Comparison of ENCODE assay signal across 10 mouse cellular contexts in the genomic region with DNA sequence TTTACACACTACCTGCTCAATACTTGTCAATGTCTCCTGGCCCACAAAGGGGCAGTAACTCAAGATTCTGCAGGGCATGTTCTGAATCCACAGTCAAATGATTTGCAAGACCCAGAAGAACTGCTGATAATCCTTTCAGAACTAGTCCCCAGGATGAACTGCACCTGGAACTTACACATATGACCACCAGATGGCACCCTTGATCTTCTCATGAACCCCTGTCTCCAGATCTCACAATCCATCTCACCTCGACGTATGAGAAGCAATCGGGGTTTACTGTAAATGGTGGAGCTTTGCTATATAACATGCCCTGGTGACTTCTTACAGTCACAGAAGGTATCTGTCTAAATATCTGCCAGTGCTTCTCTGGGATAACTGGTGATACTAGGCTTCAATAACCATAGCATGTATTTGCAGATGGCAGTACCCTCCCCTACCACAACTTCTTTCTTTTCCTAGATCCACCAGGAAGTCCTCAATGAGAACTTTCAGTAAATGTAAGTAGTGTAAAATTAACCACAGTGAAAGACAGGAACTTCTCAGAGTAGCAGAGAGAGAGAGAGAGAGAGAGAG. TPM values are rescaled to one million over a fixed set of nuclear protein-coding genes. Genes with fewer than 3 reads are reported as not detected.
DNase-seq lines count a peak whose midpoint lies in the region; ATAC-seq and TF ChIP-seq lines count a peak whose summit lies in the region.
"Had no signal": no experiment of that assay in that cellular context is flagged by ENCODE, and none has a peak within 500 bp of the region (broad histone marks: within the 10 kb centered on the region; RNA-seq: fewer than 3 reads in every experiment).

No protein-coding gene starts in this region.

- H3K4me1 ChIP-seq in hindbrain, embryonic 12.5 days = no peaks in the 10 kb centered on the region
- no peaks in the 10 kb centered on the region for H3K4me1 ChIP-seq in lung, postnatal 0 days (ENCODE audit: insufficient read depth, low read depth, low read length)
- H3K4me1 ChIP-seq: heart, embryonic 15.5 days had no signal

- no peak for ATAC-seq in Patski
- peak; percentile 71 for ATAC-seq in hindbrain, embryonic 12.5 days (ENCODE audit: low FRiP score)
- ATAC-seq in lung, postnatal 0 days = no peak

- H3K27ac ChIP-seq in hindbrain, embryonic 12.5 days = no peak overlapping the region
- H3K27ac ChIP-seq in lung, postnatal 0 days (ENCODE audit: low read length) = no peak overlapping the region
- H3K27ac ChIP-seq: heart, embryonic 15.5 days had no signal

- no peaks in the 10 kb centered on the region for H3K27me3 ChIP-seq in Patski
- no peaks in the 10 kb centered on the region for H3K27me3 ChIP-seq in hindbrain, embryonic 12.5 days
- no peaks in the 10 kb centered on the region for H3K27me3 ChIP-seq in lung, postnatal 0 days (replicated peaks; ENCODE audit: insufficient read depth, low read length)
- H3K27me3 ChIP-seq: heart, embryonic 15.5 days had no signal

- no peak overlapping the region for H3K4me3 ChIP-seq in hindbrain, embryonic 12.5 days
- H3K4me3 ChIP-seq in lung, postnatal 0 days (ENCODE audit: low read depth, low read length) = no peak overlapping the region
- H3K4me3 ChIP-seq: heart, embryonic 15.5 days had no signal

- H3K9me3 ChIP-seq in hindbrain, embryonic 12.5 days (replicated peaks) = no peaks in the 10 kb centered on the region
- no peaks in the 10 kb centered on the region for H3K9me3 ChIP-seq in lung, postnatal 0 days (ENCODE audit: low read length)
- H3K9me3 ChIP-seq: heart, embryonic 15.5 days had no signal

- H3K36me3 ChIP-seq in hindbrain, embryonic 12.5 days = no peaks in the 10 kb centered on the region
- H3K36me3 ChIP-seq in lung, postnatal 0 days (ENCODE audit: insufficient read depth, low read length) = no peaks in the 10 kb centered on the region
- H3K36me3 ChIP-seq: heart, embryonic 15.5 days had no signal

- in situ Hi-C loops in Patski (cut with MboI; ENCODE audit: low pct_unique_long_range_greater_than_20kb) = loop anchor here (5.0 to 10.0 kb wide), 2 partner anchors 747 to 1324 kb away; no protein-coding TSS in a partner anchor

- DNase-seq in adrenal gland, adult (ENCODE audit: inconsistent age in 2 of 2, low spot score in 1 of 2) = peak; percentile 14 to 72
- no peak for DNase-seq in adrenal gland, postnatal 25 days
- no peak for DNase-seq in Patski (ENCODE audit: low read depth, low spot score)
- peak; percentile 8 to 46 for DNase-seq in cerebellum, postnatal 36 days
- peak; percentile 1 to 58 for DNase-seq in layer of hippocampus, adult 18-20 months (ENCODE audit: low spot score in 2 of 2)
- DNase-seq in lung, postnatal 0 days (ENCODE audit: low spot score) = peak; percentile 72
- DNase-seq in retina, postnatal 1 day = peak; percentile 76

- POLR2A ChIA-PET in Patski (lab: Charles Lee) = no interaction called here

- no peak overlapping the region for H3K4me2 ChIP-seq in hindbrain, embryonic 12.5 days (replicated peaks)
- no peak overlapping the region for H3K4me2 ChIP-seq in lung, postnatal 0 days (replicated peaks; ENCODE audit: low read depth, low read length)
- H3K4me2 ChIP-seq: heart, embryonic 15.5 days had no signal

- WGBS in hindbrain, embryonic 12.5 days = 27% methylated on average over 3 of the region's 3 CpGs
- WGBS in lung, postnatal 0 days = 12% methylated on average over 3 of the region's 3 CpGs

- H3K9ac ChIP-seq in hindbrain, embryonic 12.5 days = no peak overlapping the region
- H3K9ac ChIP-seq in lung, postnatal 0 days (replicated peaks; ENCODE audit: low read depth) = no peak overlapping the region
- H3K9ac ChIP-seq: heart, embryonic 15.5 days had no signal

- peak; percentile 64 for TF ChIP-seq CTCF in Patski (IDR thresholded peaks at IDR 0.05)
- TF ChIP-seq CTCF in lung, postnatal 0 days (IDR thresholded peaks at IDR 0.05) = peak; percentile 78

- no peak for TF ChIP-seq EP300 in lung, postnatal 0 days (IDR thresholded peaks at IDR 0.05)

- CTCF ChIA-PET in Patski (lab: Charles Lee) = no interaction called here

RNA-seq across cellular contexts. Expression of gene Cst10, which starts 54.5 kb away (rescaled TPM):
- not detected in 2 replicates for total RNA-seq in adrenal gland, postnatal 25 days (2021)
- not detected for polyA plus RNA-seq in Patski (2021)
- polyA plus RNA-seq in hindbrain, embryonic 12.5 days (2016; fragmentation: Nextera tagmentation; extraction: Ambion mirVana) = not detected in 2 replicates
- not detected for total RNA-seq in layer of hippocampus, adult 18-20 months (2021)
- not detected in 2 replicates for polyA plus RNA-seq in lung, postnatal 0 days (2015; fragmentation: Nextera tagmentation; extraction: Ambion mirVana)
- polyA plus RNA-seq: C2C12; heart, embryonic 15.5 days had no signal

Comparison
In these comparisons a context has a peak if more than half of its experiments do, and no peak if none do; other contexts are left out.
1. DNase-seq: peak in adrenal gland, adult (2 of 2), cerebellum, postnatal 36 days (2 of 2), layer of hippocampus, adult 18-20 months (2 of 2), lung, postnatal 0 days (single experiment) and retina, postnatal 1 day (single experiment); none in adrenal gland, postnatal 25 days (single experiment) and Patski (single experiment).